Mouse (Mus musculus): ENCODE results near the gene Kcnj9. TPM values are rescaled to one million over a fixed set of nuclear protein-coding genes. Genes with fewer than 3 reads are reported as not detected.

Gene Kcnj9
- total and polyA plus RNA-seq, 2 experiments from 2014 or later: not detected

GRCm38 (mm10) chr1:172318424-172319035 is 10.6 kb downstream of the Kcnj9 start:
- no peak for DNase-seq (ENCODE audit: low spot score)
- no peaks in the 10 kb centered on the region for H3K27me3 ChIP-seq (ENCODE audit: control insufficient read depth, insufficient read depth, low read length)
- no peak for TF ChIP-seq EP300 (IDR thresholded peaks at IDR 0.05; ENCODE audit: low read depth)

DNA sequence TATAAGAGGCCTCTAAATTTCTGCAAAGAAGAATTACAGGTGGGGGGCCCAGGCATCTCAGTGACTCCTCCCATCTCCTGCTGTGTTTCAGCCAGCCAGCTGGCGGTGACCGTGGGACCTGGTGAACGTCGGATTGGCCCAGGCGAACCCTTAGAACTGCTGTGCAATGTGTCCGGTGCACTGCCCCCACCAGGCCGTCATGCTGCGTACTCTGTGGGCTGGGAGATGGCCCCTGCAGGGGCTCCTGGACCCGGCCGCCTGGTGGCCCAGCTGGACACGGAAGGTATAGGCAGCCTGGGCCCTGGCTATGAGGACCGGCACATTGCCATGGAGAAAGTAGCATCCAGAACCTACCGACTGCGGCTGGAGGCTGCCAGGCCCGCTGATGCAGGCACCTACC is 11.2 kb downstream of the Kcnj9 start:
- no peak overlapping the region for H3K27ac ChIP-seq (ENCODE audit: low read depth)
- no peaks in the 10 kb centered on the region for H3K27me3 ChIP-seq (ENCODE audit: control insufficient read depth, insufficient read depth, low read length)
- WGBS: 73% methylated on average over 15 of the region's 15 CpGs
- H3K9me3 ChIP-seq (replicated peaks; ENCODE audit: control insufficient read depth, low read length): no peaks in the 10 kb centered on the region
- H3K9ac ChIP-seq (replicated peaks; ENCODE audit: low read depth, low read length): no peak overlapping the region
- TF ChIP-seq EP300 (IDR thresholded peaks at IDR 0.05; ENCODE audit: low read depth): no peak
- no peak for TF ChIP-seq CTCF (IDR thresholded peaks at IDR 0.05; ENCODE audit: low read depth)
- no peak overlapping the region for H3K4me2 ChIP-seq (ENCODE audit: low read depth, low read length)
- ATAC-seq (ENCODE audit: insufficient read depth, low read depth) (no peak), DNase-seq (ENCODE audit: low spot score) (no peak)
- 0 out of 2 replicates have a peak, but pooled peaks cover 4% of the 10 kb centered on the region for H3K36me3 ChIP-seq (replicated peaks; ENCODE audit: control insufficient read depth, insufficient read depth, low read length)
- 0 out of 2 replicates have a peak, but pooled peaks cover 2% of the 10 kb centered on the region for H3K4me1 ChIP-seq (ENCODE audit: control insufficient read depth, insufficient read depth)
- no peak overlapping the region for H3K4me3 ChIP-seq (ENCODE audit: low read depth, low read length)

More at GRCm38 (mm10) chr1:172318424-172319035, 10.6 kb downstream of the Kcnj9 start:
- no peak overlapping the region for H3K4me2 ChIP-seq (ENCODE audit: low read depth, low read length)
- WGBS: 88% methylated on average over 19 of the region's 19 CpGs
- no peak for ATAC-seq (ENCODE audit: insufficient read depth, low read depth)
- 0 out of 2 replicates have a peak, but pooled peaks cover 4% of the 10 kb centered on the region for H3K36me3 ChIP-seq (replicated peaks; ENCODE audit: control insufficient read depth, insufficient read depth, low read length)
- no peak overlapping the region for H3K9ac ChIP-seq (replicated peaks; ENCODE audit: low read depth, low read length)
- no peak overlapping the region for H3K4me3 ChIP-seq (ENCODE audit: low read depth, low read length)
- H3K27ac ChIP-seq (ENCODE audit: low read depth): no peak overlapping the region
- no peaks in the 10 kb centered on the region for H3K9me3 ChIP-seq (replicated peaks; ENCODE audit: control insufficient read depth, low read length)
- no peaks in the 10 kb centered on the region for H3K4me1 ChIP-seq (ENCODE audit: control insufficient read depth, insufficient read depth)

DNA sequence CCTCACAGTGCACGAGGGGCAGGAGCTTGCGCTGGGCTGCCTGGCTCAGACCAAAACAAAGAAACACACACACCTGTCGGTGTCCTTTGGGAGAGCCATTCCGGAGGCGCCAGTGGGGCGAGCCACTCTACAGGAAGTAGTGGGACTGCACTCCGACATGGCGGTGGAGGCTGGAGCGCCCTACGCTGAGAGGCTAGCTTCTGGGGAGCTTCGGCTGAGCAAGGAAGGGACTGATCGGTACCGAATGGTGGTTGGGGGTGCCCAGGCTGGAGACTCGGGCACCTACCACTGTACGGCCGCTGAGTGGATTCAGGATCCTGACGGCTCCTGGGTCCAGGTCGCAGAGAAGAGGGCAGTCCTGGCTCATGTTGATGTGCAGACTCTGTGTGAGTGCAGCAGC is 11.7 kb downstream of the Kcnj9 start:
- Histone ChIP-seq H3K9ac (replicated peaks; ENCODE audit: low read depth, low read length) (no peak overlapping the region), H3K27ac (ENCODE audit: low read depth) (no peak overlapping the region), H3K4me2 (ENCODE audit: low read depth, low read length) (no peak overlapping the region), H3K4me3 (ENCODE audit: low read depth, low read length) (no peak overlapping the region), H3K27me3 (ENCODE audit: control insufficient read depth, insufficient read depth, low read length) (no peaks in the 10 kb centered on the region), H3K9me3 (replicated peaks; ENCODE audit: control insufficient read depth, low read length) (no peaks in the 10 kb centered on the region), H3K4me1 (ENCODE audit: control insufficient read depth, insufficient read depth) (0 out of 2 replicates have a peak, but pooled peaks cover 4% of the 10 kb centered on the region), H3K36me3 (replicated peaks; ENCODE audit: control insufficient read depth, insufficient read depth, low read length) (0 out of 2 replicates have a peak, but pooled peaks cover 4% of the 10 kb centered on the region)
- DNase-seq (ENCODE audit: low spot score) (no peak), ATAC-seq (ENCODE audit: insufficient read depth, low read depth) (no peak)
- no peak for TF ChIP-seq CTCF (IDR thresholded peaks at IDR 0.05; ENCODE audit: low read depth)
- no peak for TF ChIP-seq EP300 (IDR thresholded peaks at IDR 0.05; ENCODE audit: low read depth)
- WGBS: 67% methylated on average over 18 of the region's 18 CpGs

GRCm38 (mm10) chr1:172314911-172315310 is 14.2 kb downstream of the Kcnj9 start:
- Histone ChIP-seq H3K4me2 (ENCODE audit: low read depth, low read length) (no peak overlapping the region), H3K9me3 (replicated peaks; ENCODE audit: control insufficient read depth, low read length) (no peaks in the 10 kb centered on the region), H3K9ac (replicated peaks; ENCODE audit: low read depth, low read length) (no peak overlapping the region), H3K4me1 (ENCODE audit: control insufficient read depth, insufficient read depth) (peaks cover 4% of the 10 kb centered on the region; the same call in 1 of the 2 replicates), H3K27ac (ENCODE audit: low read depth) (no peak overlapping the region), H3K27me3 (ENCODE audit: control insufficient read depth, insufficient read depth, low read length) (no peaks in the 10 kb centered on the region), H3K36me3 (replicated peaks; ENCODE audit: control insufficient read depth, insufficient read depth, low read length) (0 out of 2 replicates have a peak, but pooled peaks cover 4% of the 10 kb centered on the region), H3K4me3 (ENCODE audit: low read depth, low read length) (no peak overlapping the region)
- 78% methylated on average over 3 of the region's 3 CpGs for WGBS
- ATAC-seq (ENCODE audit: insufficient read depth, low read depth): no peak
- DNase-seq (ENCODE audit: low spot score): no peak
- TF ChIP-seq CTCF (IDR thresholded peaks at IDR 0.05; ENCODE audit: low read depth) (no peak), EP300 (IDR thresholded peaks at IDR 0.05; ENCODE audit: low read depth) (no peak)

- no peak for ATAC-seq (ENCODE audit: insufficient read depth, low read depth)
- TF ChIP-seq CTCF (IDR thresholded peaks at IDR 0.05; ENCODE audit: low read depth): no peak
- no peak for TF ChIP-seq EP300 (IDR thresholded peaks at IDR 0.05; ENCODE audit: low read depth)
- H3K27me3 ChIP-seq (ENCODE audit: control insufficient read depth, insufficient read depth, low read length): no peaks in the 10 kb centered on the region
These were observed 15.3 kb downstream of the Kcnj9 start for GRCm38 (mm10) chr1:172313613-172314411.

More at GRCm38 (mm10) chr1:172313613-172314411, 15.3 kb downstream of the Kcnj9 start:
- Histone ChIP-seq H3K4me2 (ENCODE audit: low read depth, low read length) (no peak overlapping the region), H3K4me3 (ENCODE audit: low read depth, low read length) (no peak overlapping the region), H3K9me3 (replicated peaks; ENCODE audit: control insufficient read depth, low read length) (no peaks in the 10 kb centered on the region), H3K4me1 (ENCODE audit: control insufficient read depth, insufficient read depth) (peaks cover 4% of the 10 kb centered on the region; the same call in 1 of the 2 replicates), H3K9ac (replicated peaks; ENCODE audit: low read depth, low read length) (no peak overlapping the region), H3K27ac (ENCODE audit: low read depth) (no peak overlapping the region), H3K36me3 (replicated peaks; ENCODE audit: control insufficient read depth, insufficient read depth, low read length) (no peaks in the 10 kb centered on the region)
- DNase-seq (ENCODE audit: low spot score): no peak
- 82% methylated on average over 10 of the region's 10 CpGs for WGBS
